Mouse (Mus musculus): ENCODE results near the gene Gpd1.
A peak's percentile ranks its signal among the peaks of the same experiment; 100 is the strongest.
"Not testable (repeated sequence)": the region's sequence is repeated elsewhere in the genome, so short reads cannot be mapped to it uniquely, and the experiment has no call there.

Gpd1 gene

GRCm38 (mm10) chr15:99717386-99718334, at the start of gene Gpd1:
Gene Gpd1, plus strand, starts transcription at chr15:99717515.
- DNase-seq, result peak; percentile 77

GRCm38 (mm10) chr15:99667544-99667943, 49.8 kb upstream of the Gpd1 start:
- no peak for DNase-seq

GRCm38 (mm10) chr15:99668881-99669280, 48.4 kb upstream of the Gpd1 start:
- peak; percentile 74 for DNase-seq

GRCm38 (mm10) chr15:99669392-99669791, 47.9 kb upstream of the Gpd1 start:
- DNase-seq, result no peak

- peak; percentile 80 for DNase-seq
These were observed 47.0 kb upstream of the Gpd1 start, which contains the start of gene Asic1 for GRCm38 (mm10) chr15:99670154-99670821. Gene Asic1, plus strand, starts transcription at chr15:99670368.

- no peak for DNase-seq
These were observed 46.2 kb upstream of the Gpd1 start for GRCm38 (mm10) chr15:99670964-99671670.

GRCm38 (mm10) chr15:99671783-99672182, 45.5 kb upstream of the Gpd1 start:
- DNase-seq, result peak; percentile 42

GRCm38 (mm10) chr15:99674866-99675265, 42.4 kb upstream of the Gpd1 start:
- no peak for DNase-seq

GRCm38 (mm10) chr15:99677089-99677488, 40.2 kb upstream of the Gpd1 start:
- DNase-seq, result no peak

- DNase-seq, result no peak
These were observed 39.1 kb upstream of the Gpd1 start for GRCm38 (mm10) chr15:99678063-99678800.

- DNase-seq, result no peak
These were observed 38.3 kb upstream of the Gpd1 start for GRCm38 (mm10) chr15:99679008-99679407.

GRCm38 (mm10) chr15:99682880-99683279, 34.4 kb upstream of the Gpd1 start:
- DNase-seq, result no peak

- no peak for DNase-seq
These were observed 33.2 kb upstream of the Gpd1 start for GRCm38 (mm10) chr15:99684156-99684555.

GRCm38 (mm10) chr15:99688712-99689111, 28.6 kb upstream of the Gpd1 start:
- peak; percentile 57 for DNase-seq

GRCm38 (mm10) chr15:99690924-99691323, 26.4 kb upstream of the Gpd1 start:
- no peak for DNase-seq

- DNase-seq, result no peak
These were observed 25.3 kb upstream of the Gpd1 start for GRCm38 (mm10) chr15:99691976-99692375.

GRCm38 (mm10) chr15:99697309-99697708, 20.0 kb upstream of the Gpd1 start:
- no peak for DNase-seq

- DNase-seq, result no peak
These were observed 18.7 kb upstream of the Gpd1 start for GRCm38 (mm10) chr15:99698533-99699085.

GRCm38 (mm10) chr15:99699715-99700114, 17.6 kb upstream of the Gpd1 start:
- no peak for DNase-seq

- DNase-seq, result no peak
These were observed 16.9 kb upstream of the Gpd1 start for GRCm38 (mm10) chr15:99700219-99701106.

GRCm38 (mm10) chr15:99701640-99701998, 15.7 kb upstream of the Gpd1 start:
- DNase-seq, result not testable (repeated sequence)

Measured in right cerebral cortex, postnatal 25 days (tissue).